Mouse (Mus musculus) megakaryocyte, embryonic 14.5 days (primary cell): ENCODE measurements around the gene Notch4. TPM values are rescaled to one million over a fixed set of nuclear protein-coding genes. Genes with fewer than 3 reads are reported as not detected.

Source experiments
- H3K27me3 ChIP-seq: replicated peaks from 2 replicates; pipeline ENCODE3; 2012; ENCODE audit warnings: inconsistent platforms
- H3K36me3 ChIP-seq: replicated peaks from 2 replicates; pipeline ENCODE3; 2012; ENCODE audit warnings: low read length, inconsistent platforms, mixed read lengths
- H3K4me1 ChIP-seq: 2 replicates; pipeline ENCODE4 v1.6.1; 2012; ENCODE audit warnings: inconsistent platforms
- H3K4me3 ChIP-seq: replicated peaks from 2 replicates; pipeline ENCODE3; 2012; ENCODE audit warnings: moderate library complexity, mild to moderate bottlenecking, inconsistent platforms
- H3K9me3 ChIP-seq: 2 replicates; pipeline ENCODE4 v1.6.1; 2012; ENCODE audit warnings: inconsistent platforms
- FLI1 ChIP-seq: IDR thresholded peaks from 2 replicates; pipeline ENCODE4 v1.6.1; 2012; ENCODE audit warnings: low read length, inconsistent platforms, mixed read lengths
- GATA1 ChIP-seq: IDR thresholded peaks from 3 replicates; pipeline ENCODE4 v1.6.1; 2012; ENCODE audit warnings: mixed read lengths, low read length, inconsistent platforms, borderline replicate concordance
- polyA plus RNA-seq: library from polyadenylated mRNA; stranded (reverse); fragments of >175 nt; gene quantifications from 2 replicates; pipeline ENCODE4 v1.2.3, GENCODE M21; 2012; ENCODE audit warnings: low replicate concordance; ENCODE audit not compliant: insufficient read depth

The Notch4 gene
- polyA plus RNA-seq, 1 experiment = 0.43 TPM

- H3K27me3 ChIP-seq = no peaks in the 10 kb centered on the region
- peak overlapping the region; percentile 94 for H3K4me3 ChIP-seq
- no peaks in the 10 kb centered on the region for H3K9me3 ChIP-seq
- peaks cover 38% of the 10 kb centered on the region for H3K36me3 ChIP-seq
- peaks cover 72% of the 10 kb centered on the region for H3K4me1 ChIP-seq
- no peak for TF ChIP-seq GATA1
- TF ChIP-seq FLI1 = no peak
These were observed 27.9 kb downstream of the Notch4 start for GRCm38 (mm10) chr17:34591994-34592375.

DNA sequence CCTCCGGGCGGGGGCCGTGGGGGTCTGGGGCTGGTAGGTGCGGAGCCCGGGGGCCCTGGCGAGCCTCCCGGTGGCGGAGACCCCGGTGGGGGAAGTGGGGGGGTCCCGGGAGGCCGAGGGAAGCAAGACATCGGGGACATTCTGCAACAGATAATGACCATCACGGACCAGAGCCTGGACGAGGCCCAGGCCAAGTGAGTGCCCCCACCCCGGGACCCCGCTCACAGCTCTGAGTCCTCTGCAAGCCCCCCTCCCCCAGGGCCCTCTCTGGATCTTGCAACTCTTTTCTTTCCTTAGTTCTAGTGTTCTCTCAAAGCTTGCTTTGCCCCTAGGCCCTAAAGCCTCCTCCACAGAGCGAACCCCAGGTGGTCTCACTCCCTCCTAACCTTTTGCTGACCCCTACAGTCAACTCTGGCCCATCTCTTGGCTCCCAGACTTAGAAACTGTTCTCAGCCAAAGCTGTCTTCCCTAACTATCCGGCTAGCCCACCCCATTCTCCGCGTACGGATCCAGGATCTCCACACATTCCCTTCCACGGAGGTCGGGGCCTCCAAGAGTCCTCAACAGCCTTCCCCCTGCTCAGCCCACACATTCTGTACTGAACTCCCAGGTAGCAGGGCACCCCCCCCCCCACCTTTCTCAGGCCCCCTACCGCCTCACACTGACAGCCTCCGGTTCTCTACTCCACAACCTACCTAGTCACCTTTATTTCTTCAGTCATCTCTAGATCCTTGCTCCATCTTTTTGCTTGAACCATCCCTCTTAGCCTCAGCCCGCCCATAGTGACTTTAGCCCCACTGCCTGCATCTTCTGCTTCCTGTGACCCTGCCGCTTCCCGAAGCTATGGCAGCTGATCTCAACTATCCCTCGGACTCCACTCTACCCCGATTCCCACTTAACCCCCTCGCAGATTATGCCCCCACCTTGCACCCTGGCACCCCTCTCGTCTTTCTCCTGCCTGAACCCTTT is 28.8 kb downstream of the Notch4 start:
- peak overlapping the region; percentile 94 for H3K4me3 ChIP-seq
- TF ChIP-seq FLI1 = no peak
- no peak for TF ChIP-seq GATA1
- peaks cover 39% of the 10 kb centered on the region for H3K36me3 ChIP-seq
- H3K27me3 ChIP-seq = no peaks in the 10 kb centered on the region
- H3K4me1 ChIP-seq = peaks cover 73% of the 10 kb centered on the region
- H3K9me3 ChIP-seq = no peaks in the 10 kb centered on the region

DNA sequence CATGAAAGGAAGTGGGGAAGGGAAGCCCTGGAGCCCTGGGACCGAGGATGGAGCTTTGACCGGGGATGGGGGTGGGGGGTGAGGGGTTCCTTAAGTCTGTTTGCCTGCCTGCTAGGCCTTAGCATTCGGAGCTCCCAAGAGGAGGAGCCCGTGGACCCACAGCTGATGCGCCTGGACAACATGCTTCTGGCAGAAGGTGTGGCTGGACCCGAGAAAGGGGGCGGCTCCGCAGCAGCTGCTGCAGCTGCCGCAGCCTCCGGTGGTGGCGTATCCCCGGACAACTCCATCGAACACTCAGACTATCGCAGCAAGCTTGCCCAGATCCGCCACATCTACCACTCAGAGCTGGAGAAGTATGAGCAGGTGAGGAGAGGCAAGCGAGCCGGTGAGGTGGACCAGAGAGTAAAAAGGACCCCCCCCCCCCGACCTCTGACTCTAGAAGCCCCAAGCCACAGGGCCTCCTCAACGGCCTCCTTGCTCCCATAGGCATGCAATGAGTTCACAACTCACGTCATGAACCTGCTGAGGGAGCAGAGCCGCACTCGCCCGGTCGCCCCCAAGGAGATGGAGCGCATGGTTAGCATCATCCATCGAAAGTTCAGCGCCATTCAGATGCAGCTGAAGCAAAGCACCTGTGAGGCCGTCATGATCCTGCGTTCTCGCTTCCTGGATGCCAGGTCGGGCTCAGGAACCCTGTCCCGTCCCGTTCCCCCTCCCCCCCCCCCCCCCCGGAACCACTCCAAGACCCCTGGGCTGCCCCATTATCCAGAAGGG is 29.9 kb downstream of the Notch4 start:
- TF ChIP-seq GATA1 = no peak
- TF ChIP-seq FLI1 = no peak
- peaks cover 42% of the 10 kb centered on the region for H3K36me3 ChIP-seq
- H3K4me3 ChIP-seq = peak overlapping the region; percentile 94
- no peaks in the 10 kb centered on the region for H3K27me3 ChIP-seq
- H3K9me3 ChIP-seq = no peaks in the 10 kb centered on the region
- peaks cover 68% of the 10 kb centered on the region for H3K4me1 ChIP-seq

- H3K9me3 ChIP-seq = no peaks in the 10 kb centered on the region
- H3K27me3 ChIP-seq = no peaks in the 10 kb centered on the region
- H3K4me3 ChIP-seq = no peak overlapping the region
- H3K36me3 ChIP-seq = peaks cover 62% of the 10 kb centered on the region
- TF ChIP-seq FLI1 = no peak
- TF ChIP-seq GATA1 = no peak
- H3K4me1 ChIP-seq = peaks cover 62% of the 10 kb centered on the region
These were observed 32.0 kb downstream of the Notch4 start for GRCm38 (mm10) chr17:34596098-34596497.

GRCm38 (mm10) chr17:34597566-34598095 is 33.6 kb downstream of the Notch4 start, which contains the start of gene Ager:
Gene Ager, plus strand, starts transcription at chr17:34597862.
- Histone ChIP-seq H3K36me3 (peaks cover 74% of the 10 kb centered on the region), H3K4me1 (peaks cover 67% of the 10 kb centered on the region), H3K4me3 (no peak within 1 kb of the TSS)

DNA sequence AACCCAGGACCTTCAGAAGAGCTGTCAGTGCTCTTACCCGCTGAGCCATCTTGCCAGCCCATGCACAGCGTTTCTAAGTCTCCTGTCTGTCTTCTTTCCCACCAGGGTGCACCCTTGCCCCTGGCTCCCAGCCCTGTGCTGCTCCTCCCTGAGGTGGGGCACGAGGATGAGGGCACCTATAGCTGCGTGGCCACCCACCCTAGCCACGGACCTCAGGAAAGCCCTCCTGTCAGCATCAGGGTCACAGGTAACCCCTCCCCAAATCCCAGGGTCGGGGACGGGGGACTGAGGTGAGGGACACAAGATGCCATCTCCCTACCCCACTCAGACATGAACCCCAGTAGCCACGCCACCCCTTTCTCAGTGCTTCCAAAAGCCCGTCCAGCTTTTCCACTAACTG is 35.8 kb downstream of the Notch4 start:
- TF ChIP-seq GATA1 (no peak), FLI1 (no peak)
- H3K36me3 ChIP-seq = peaks cover 56% of the 10 kb centered on the region
- no peaks in the 10 kb centered on the region for H3K9me3 ChIP-seq
- H3K4me1 ChIP-seq = peaks cover 58% of the 10 kb centered on the region
- H3K4me3 ChIP-seq = no peak overlapping the region
- H3K27me3 ChIP-seq = no peaks in the 10 kb centered on the region

More at GRCm38 (mm10) chr17:34597566-34598095, 33.6 kb downstream of the Notch4 start, which contains the start of gene Ager:
- Histone ChIP-seq H3K9me3 (no peaks in the 10 kb centered on the region), H3K27me3 (no peaks in the 10 kb centered on the region)
- TF ChIP-seq FLI1 = no peak
- TF ChIP-seq GATA1 = no peak

DNA sequence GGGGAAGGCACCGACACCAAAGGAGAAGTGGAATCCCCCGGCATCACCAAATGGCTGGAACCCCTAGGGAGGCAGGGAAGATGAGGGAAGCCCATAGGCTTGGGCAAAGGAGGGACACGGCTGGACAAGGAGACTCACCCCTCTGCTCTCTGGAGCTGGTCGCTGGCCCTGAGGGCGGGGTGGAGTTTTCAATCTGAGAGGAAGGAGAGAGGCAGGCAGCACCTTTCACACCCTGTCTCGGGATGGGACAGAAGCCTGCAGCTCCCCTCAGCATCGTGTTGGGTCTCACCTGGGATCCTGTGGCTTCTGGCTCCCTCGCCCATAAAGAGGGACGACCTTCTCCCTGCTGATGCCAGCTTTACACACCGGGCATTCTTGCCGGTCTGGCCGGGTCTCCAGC is 37.7 kb downstream of the Notch4 start:
- TF ChIP-seq FLI1 (no peak), GATA1 (no peak)
- H3K4me3 ChIP-seq = peak overlapping the region; percentile 42
- H3K9me3 ChIP-seq = no peaks in the 10 kb centered on the region
- H3K4me1 ChIP-seq = peaks cover 61% of the 10 kb centered on the region
- no peaks in the 10 kb centered on the region for H3K27me3 ChIP-seq
- peaks cover 37% of the 10 kb centered on the region for H3K36me3 ChIP-seq

DNA sequence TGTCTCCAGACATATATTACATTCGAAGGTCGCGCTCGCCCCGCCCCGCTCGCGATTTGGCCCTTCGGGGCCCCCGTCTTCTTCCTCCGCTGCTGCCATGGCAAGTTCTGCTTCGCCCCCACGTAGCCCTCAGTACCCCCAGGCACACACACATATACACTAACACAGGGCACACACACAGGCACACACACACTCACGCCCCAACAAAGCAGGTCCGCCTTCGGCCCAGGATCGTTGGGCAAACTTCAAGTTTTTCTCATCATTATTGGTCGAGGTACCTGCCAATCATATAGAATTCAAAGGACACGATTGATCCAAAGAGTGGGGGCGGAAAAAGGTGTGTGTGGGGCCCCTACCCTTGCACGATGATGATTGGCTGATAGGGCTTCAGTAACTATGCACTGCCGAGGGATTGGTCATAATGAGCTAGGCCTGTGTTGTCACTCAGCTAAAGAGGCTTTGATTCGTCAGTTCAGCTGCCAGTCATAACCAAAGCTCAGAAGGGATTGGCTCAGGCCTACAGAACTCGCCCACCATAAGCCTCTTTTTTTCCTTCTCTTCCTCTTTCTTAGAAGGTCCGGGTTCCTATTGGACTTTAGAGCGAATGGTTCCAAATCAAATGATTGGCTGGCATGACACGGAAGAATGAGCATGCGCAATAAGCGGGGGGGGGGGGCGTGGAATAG is 39.5 kb downstream of the Notch4 start, which contains the start of gene Rnf5:
Gene Rnf5 (minus strand): TSS at position 316 of the 686 bp plus-strand sequence.
- peaks cover 68% of the 10 kb centered on the region for H3K4me1 ChIP-seq
- TF ChIP-seq FLI1 (no peak), GATA1 (no peak)
- H3K9me3 ChIP-seq = no peaks in the 10 kb centered on the region
- H3K27me3 ChIP-seq = no peaks in the 10 kb centered on the region
- peak within 1 kb of the TSS; percentile 99 for H3K4me3 ChIP-seq
- peaks cover 49% of the 10 kb centered on the region for H3K36me3 ChIP-seq

DNA sequence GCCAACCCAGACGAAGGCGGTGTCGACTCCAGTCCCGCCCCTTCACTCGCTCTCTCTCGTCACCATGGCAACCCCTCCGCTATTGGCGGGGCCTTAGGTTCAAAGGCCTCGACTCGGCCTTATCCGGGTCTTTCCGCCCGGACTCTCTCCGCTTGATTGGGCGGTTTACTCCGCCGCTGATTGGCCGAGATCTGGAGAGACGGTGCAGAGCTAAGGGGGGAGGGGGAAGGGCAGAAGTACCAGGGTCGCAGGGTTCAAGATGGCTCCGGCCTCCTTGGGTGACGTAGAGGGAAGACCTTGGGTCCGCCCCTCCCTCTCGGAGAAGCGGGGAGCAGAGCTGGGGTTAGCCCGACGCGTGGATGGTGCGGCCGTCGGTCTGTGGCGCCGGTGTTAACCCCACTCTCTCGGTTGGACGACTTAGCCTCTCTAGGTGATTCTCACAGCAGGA is 40.0 kb downstream of the Notch4 start, which contains the start of gene Agpat1:
Gene Agpat1 (plus strand): TSS at position 202 of the 448 bp plus-strand sequence.
- H3K36me3 ChIP-seq = peaks cover 49% of the 10 kb centered on the region
- TF ChIP-seq GATA1 = no peak
- no peak for TF ChIP-seq FLI1
- peaks cover 72% of the 10 kb centered on the region for H3K4me1 ChIP-seq
- H3K9me3 ChIP-seq = no peaks in the 10 kb centered on the region
- no peaks in the 10 kb centered on the region for H3K27me3 ChIP-seq
- peak within 1 kb of the TSS; percentile 99 for H3K4me3 ChIP-seq
